Mouse (Mus musculus): ENCODE data around the gene Atp5j.

- TF ChIP-seq CTCF (IDR thresholded peaks at IDR 0.05; ENCODE audit: low read depth) (no peak), EP300 (IDR thresholded peaks at IDR 0.05; ENCODE audit: low read depth) (no peak)
These were observed 2.7 kb downstream of the Atp5j start for GRCm38 (mm10) chr16:84832736-84833135.
